Mouse (Mus musculus): ENCODE data around the gene Tmem184a. TPM values are rescaled to one million over a fixed set of nuclear protein-coding genes. Genes with fewer than 3 reads are reported as not detected.

Gene Tmem184a
- polyA plus RNA-seq, 1 experiment from 2014 or later, result 0.55 TPM

DNA sequence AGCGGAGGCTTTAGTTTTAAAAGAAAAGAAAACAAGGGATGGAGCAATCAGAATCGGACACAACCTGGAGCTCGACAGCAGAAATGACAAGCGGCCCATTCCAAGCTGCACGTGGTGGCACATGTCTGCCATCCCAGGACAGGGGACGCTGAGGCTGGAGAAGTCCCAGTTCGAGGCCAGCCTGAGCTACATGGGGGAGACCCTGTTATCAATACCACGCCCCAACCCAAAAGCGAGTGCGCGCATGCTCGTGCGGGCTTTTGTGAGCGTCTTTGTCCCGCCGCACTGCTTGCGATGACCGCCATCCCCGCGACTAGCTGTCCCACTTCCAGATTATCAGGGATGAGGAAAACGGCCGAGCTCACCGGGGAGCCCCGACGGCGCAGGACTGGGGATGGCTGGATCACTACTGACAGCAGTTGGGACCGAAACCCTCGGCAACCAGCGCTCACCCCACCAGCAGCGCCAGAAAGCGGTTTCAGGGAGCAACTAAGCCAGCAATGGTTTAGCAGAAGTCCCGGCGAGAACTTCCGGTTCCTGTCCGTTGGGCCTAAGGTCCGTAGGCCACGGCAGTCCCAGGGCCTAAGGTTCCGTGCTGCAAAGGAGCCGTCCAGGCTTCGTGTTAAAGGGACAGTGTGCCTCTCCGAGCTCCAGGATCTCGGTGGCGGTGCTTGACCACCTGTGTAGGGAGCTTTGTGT lies 6.8 kb upstream of the Tmem184a start, which contains the start of the genes Gm26938 and Psmg3:
Gene Gm26938 (minus strand): TSS at position 51 of the 699 bp plus-strand sequence.
Gene Psmg3 (minus strand): TSS at position 529 of the 699 bp plus-strand sequence.
- ATAC-seq (ENCODE audit: extremely low read depth, insufficient number of reproducible peaks, low FRiP score, low TSS enrichment), result peak; percentile 60; the same call in 1 of the 2 replicates
- H3K9me3 ChIP-seq, result no peaks in the 10 kb centered on the region
- under 1% methylated on average over 43 of the region's 43 CpGs for WGBS
- H3K4me1 ChIP-seq, result peaks cover 11% of the 10 kb centered on the region
- 0 out of 2 replicates have a peak, but pooled peaks cover 11% of the 10 kb centered on the region for H3K27me3 ChIP-seq (replicated peaks)
- H3K36me3 ChIP-seq, result peaks cover 30% of the 10 kb centered on the region
- peak within 1 kb of the TSS; percentile 63 for H3K27ac ChIP-seq (replicated peaks)
- peak within 1 kb of the TSS; percentile 94 for H3K9ac ChIP-seq
- peak within 1 kb of the TSS; percentile 77 for H3K4me2 ChIP-seq
- H3K4me3 ChIP-seq, result peak within 1 kb of the TSS; percentile 96

DNA sequence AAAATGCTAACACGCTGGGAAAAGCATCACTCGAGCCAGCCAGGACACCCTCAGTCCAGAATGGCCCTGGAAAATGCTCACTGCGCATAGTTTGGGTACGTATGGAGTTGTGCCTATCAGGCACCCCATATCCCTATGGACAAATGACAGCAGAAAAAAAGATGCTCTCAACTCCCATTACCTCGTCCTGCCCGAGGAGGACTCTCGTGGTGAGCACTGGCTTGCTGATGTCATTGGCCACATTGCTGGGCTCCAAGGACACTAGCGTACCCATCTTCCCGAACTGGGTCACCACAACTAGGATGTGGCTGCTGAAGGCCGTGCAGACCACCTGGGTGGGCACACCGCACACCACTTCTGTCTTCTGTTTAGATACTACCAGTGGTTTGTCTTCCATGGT lies 6.2 kb upstream of the Tmem184a start:
- ATAC-seq (ENCODE audit: extremely low read depth, insufficient number of reproducible peaks, low FRiP score, low TSS enrichment), result no peak
- H3K36me3 ChIP-seq, result peaks cover 35% of the 10 kb centered on the region
- H3K27me3 ChIP-seq (replicated peaks), result 0 out of 2 replicates have a peak, but pooled peaks cover 11% of the 10 kb centered on the region
- WGBS, result 43% methylated on average over 11 of the region's 11 CpGs
- no peak overlapping the region for H3K27ac ChIP-seq (replicated peaks)
- H3K4me2 ChIP-seq, result peak overlapping the region; percentile 77
- no peaks in the 10 kb centered on the region for H3K9me3 ChIP-seq
- H3K4me1 ChIP-seq, result peaks cover 11% of the 10 kb centered on the region
- peak overlapping the region; percentile 94 for H3K9ac ChIP-seq
- peak overlapping the region; percentile 96 for H3K4me3 ChIP-seq

DNA sequence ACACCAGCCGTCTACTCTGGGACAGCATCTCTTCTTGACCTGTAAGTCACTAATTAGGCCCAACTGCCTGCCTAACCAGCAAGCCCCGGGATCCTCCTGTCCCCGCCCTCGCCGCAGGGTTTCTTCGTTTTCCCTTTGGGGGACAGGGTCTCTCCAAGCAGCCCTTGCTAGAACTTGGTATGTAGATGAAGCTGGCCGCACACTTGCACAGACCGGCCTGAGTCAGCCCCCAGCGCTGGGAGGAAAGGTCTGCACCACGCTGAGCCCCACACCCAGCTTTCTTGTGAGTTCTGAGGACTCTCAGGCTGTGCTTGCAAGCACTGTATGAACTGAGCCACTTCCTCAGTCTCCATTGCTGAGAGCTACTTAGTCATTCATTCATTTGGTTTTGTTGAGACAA lies 4.8 kb upstream of the Tmem184a start:
- Histone ChIP-seq H3K4me3 (no peak overlapping the region), H3K9ac (no peak overlapping the region), H3K9me3 (no peaks in the 10 kb centered on the region), H3K4me1 (peaks cover 11% of the 10 kb centered on the region), H3K4me2 (no peak overlapping the region), H3K27ac (replicated peaks) (no peak overlapping the region), H3K27me3 (replicated peaks) (0 out of 2 replicates have a peak, but pooled peaks cover 9% of the 10 kb centered on the region), H3K36me3 (peaks cover 35% of the 10 kb centered on the region)
- WGBS, result 92% methylated on average over 10 of the region's 10 CpGs
- no peak for ATAC-seq (ENCODE audit: extremely low read depth, insufficient number of reproducible peaks, low FRiP score, low TSS enrichment)

DNA sequence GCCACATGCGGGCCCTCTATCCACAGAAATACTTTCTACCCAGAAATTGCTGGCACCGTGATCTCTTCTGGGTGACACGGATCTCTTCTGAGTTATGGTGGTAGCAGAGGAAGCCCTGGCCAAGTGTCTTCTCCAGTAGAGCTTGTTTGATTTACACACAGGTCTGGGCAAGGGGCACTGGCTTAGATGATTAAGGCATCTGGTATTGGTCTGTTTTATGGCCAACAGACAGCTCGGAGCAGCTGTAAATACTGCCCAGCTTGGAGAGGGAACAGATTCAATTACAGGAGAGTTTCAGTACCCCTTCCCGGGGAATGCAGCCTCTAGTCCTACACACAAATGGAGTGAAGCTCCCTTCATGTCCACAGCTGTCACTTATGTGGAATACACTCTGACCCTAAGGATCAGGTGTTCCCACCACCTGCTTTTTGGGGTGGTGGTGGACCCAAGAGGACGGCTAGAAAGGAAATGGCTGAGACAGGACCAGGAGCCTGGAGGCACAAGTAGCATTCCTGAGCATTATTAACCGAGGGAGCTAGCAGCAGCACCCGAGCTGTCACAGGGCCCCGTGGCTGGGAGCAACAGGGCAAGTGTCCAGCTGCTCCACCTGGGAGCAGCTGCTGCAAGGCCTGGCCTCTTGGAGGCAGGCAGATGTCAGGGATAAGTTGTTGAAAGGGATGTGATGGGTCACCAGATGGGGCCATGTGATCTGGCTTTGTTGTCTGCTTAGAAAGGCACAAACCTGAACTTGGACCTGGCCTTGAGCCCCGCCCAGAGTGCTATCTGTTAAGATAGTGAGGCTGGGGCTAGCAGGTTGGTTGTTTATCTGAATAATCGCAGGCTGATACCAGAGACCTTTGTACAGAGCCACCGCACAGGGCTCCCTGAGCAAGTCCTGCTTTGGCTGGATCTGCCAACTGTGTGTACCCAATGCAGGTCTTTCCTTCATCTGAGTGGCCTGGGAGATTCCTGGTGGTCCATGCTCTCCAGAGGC lies 2.0 kb upstream of the Tmem184a start:
- Histone ChIP-seq H3K9ac (no peak overlapping the region), H3K4me2 (no peak overlapping the region), H3K36me3 (peaks cover 35% of the 10 kb centered on the region), H3K4me1 (peaks cover 11% of the 10 kb centered on the region), H3K4me3 (no peak overlapping the region), H3K27me3 (replicated peaks) (no peaks in the 10 kb centered on the region), H3K9me3 (no peaks in the 10 kb centered on the region), H3K27ac (replicated peaks) (no peak overlapping the region)
- no peak for ATAC-seq (ENCODE audit: extremely low read depth, insufficient number of reproducible peaks, low FRiP score, low TSS enrichment)
- 73% methylated on average over 12 of the region's 12 CpGs for WGBS

DNA sequence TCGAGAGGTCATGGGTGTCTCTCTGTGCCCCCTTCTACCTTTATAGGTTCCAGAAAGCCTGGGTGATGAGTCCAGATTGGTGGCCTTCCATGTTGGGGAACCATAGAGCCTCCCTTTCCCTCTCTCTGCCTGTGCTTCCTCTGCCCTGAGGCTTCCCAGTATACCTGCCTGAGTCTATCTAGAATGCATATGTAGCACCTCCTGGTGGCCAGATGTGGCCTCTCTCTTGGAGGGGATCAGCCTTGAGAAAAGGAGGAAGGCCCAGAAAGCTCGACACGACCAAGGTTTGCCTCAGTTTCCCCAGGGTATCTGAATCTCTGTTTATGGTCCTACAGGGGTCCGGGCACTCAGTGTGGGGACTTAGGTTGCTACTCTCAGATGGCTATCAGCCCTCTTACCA lies 916 bp downstream of the Tmem184a start:
- peaks cover 17% of the 10 kb centered on the region for H3K27me3 ChIP-seq (replicated peaks)
- no peak for ATAC-seq (ENCODE audit: extremely low read depth, insufficient number of reproducible peaks, low FRiP score, low TSS enrichment)
- no peaks in the 10 kb centered on the region for H3K9me3 ChIP-seq
- 42% methylated on average over 4 of the region's 4 CpGs for WGBS
- no peak overlapping the region for H3K9ac ChIP-seq
- peaks cover 28% of the 10 kb centered on the region for H3K36me3 ChIP-seq
- no peak overlapping the region for H3K4me3 ChIP-seq
- H3K4me1 ChIP-seq, result peaks cover 12% of the 10 kb centered on the region
- no peak overlapping the region for H3K4me2 ChIP-seq
- H3K27ac ChIP-seq (replicated peaks), result no peak overlapping the region

DNA sequence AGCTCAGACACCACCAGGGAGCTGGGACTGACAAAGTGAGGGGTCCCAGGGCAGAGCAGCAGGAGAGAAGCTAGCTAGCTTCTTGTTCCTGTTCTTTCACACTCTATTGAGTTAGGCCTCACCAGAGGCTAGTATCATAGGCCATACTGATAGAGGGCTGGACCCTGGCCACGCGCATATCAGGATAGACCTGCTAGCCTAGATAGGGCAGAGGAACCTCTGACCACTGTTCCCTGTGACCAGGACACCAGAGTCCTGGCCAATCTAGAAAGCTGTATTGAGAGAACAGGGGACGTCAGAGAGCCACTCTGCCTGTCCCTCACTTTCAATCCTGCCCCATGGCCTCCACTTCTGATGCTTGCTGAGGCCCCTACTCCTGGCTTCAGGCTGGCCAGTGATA lies 1.7 kb downstream of the Tmem184a start:
- Histone ChIP-seq H3K4me3 (no peak overlapping the region), H3K36me3 (peaks cover 21% of the 10 kb centered on the region), H3K9me3 (no peaks in the 10 kb centered on the region), H3K27me3 (replicated peaks) (peaks cover 25% of the 10 kb centered on the region), H3K4me1 (peaks cover 14% of the 10 kb centered on the region), H3K4me2 (no peak overlapping the region), H3K27ac (replicated peaks) (no peak overlapping the region), H3K9ac (no peak overlapping the region)
- no peak for ATAC-seq (ENCODE audit: extremely low read depth, insufficient number of reproducible peaks, low FRiP score, low TSS enrichment)
- WGBS, result 63% methylated on average over 3 of the region's 3 CpGs

DNA sequence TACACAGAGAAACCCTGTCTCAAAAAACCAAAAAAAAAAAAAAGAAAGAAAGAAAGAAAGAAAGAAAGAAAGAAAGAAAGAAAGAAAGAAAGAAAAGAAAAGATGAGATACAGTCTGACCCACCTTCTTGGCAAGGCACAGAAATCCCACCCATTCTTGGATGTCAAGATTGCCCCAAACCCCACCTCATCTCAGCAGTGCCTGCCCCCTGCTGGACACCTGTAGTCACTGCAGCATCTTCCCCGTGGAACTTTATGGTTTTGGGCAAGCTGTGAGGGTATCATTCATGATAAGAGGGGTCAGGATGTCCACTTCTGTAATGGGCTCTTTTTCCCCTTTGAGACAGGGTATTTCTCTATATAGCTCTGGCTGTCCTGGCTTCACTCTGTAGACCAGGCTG lies 2.4 kb downstream of the Tmem184a start:
- Histone ChIP-seq H3K4me1 (peaks cover 17% of the 10 kb centered on the region), H3K4me3 (no peak overlapping the region), H3K4me2 (no peak overlapping the region), H3K36me3 (peaks cover 13% of the 10 kb centered on the region), H3K27me3 (replicated peaks) (peaks cover 32% of the 10 kb centered on the region), H3K9me3 (no peaks in the 10 kb centered on the region), H3K9ac (no peak overlapping the region), H3K27ac (replicated peaks) (no peak overlapping the region)
- WGBS, result 0% methylated on average over 1 of the region's 1 CpGs
- no peak for ATAC-seq (ENCODE audit: extremely low read depth, insufficient number of reproducible peaks, low FRiP score, low TSS enrichment)

DNA sequence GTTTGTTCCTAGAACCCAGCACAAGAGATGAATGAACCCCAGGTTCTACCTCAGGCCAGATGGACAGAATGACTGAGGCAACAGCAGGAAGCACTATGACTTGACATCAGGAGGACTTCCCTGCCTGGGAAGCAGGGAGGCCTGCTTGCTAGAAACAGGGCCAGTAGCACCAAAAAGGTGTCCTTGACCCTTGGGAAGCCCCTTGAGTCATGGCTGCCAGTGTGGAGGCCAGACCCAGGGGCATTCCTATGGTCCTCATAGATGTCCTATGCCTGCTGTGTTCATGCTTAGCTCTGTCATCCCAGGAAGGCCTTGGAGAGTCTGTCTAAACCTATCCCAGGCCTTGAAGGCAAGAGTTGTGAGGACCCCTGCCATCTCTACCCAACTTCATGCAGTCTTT lies 3.3 kb downstream of the Tmem184a start:
- Histone ChIP-seq H3K27ac (replicated peaks) (no peak overlapping the region), H3K4me3 (no peak overlapping the region), H3K9me3 (no peaks in the 10 kb centered on the region), H3K36me3 (peaks cover 4% of the 10 kb centered on the region), H3K9ac (no peak overlapping the region), H3K4me1 (peaks cover 24% of the 10 kb centered on the region), H3K4me2 (no peak overlapping the region), H3K27me3 (replicated peaks) (peaks cover 32% of the 10 kb centered on the region)
- no peak for ATAC-seq (ENCODE audit: extremely low read depth, insufficient number of reproducible peaks, low FRiP score, low TSS enrichment)

DNA sequence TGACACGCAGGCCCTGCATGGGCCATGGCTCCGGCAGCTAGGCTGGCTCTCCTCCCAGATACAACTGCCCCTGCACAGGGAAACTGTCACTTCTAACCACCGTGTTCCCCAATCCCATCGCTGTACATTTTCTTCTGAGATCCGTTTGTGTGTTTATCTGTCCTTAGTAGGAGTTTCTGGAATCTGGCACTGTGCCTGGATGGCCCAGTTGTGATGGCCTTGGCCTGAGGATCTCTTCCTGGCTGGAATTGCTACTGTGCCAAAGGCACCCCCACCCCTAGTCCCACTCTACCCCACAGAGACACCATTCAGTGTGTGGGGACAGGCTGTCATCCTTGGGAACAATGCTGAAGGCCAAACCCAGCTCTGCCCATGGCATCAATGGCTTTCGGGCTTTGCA lies 3.8 kb downstream of the Tmem184a start:
- Histone ChIP-seq H3K27me3 (replicated peaks) (peaks cover 32% of the 10 kb centered on the region), H3K4me3 (no peak overlapping the region), H3K4me2 (no peak overlapping the region), H3K27ac (replicated peaks) (no peak overlapping the region; the same call in 1 of the 2 replicates), H3K9me3 (no peaks in the 10 kb centered on the region), H3K4me1 (peaks cover 26% of the 10 kb centered on the region), H3K36me3 (no peaks in the 10 kb centered on the region), H3K9ac (no peak overlapping the region)
- 45% methylated on average over 6 of the region's 6 CpGs for WGBS
- ATAC-seq (ENCODE audit: extremely low read depth, insufficient number of reproducible peaks, low FRiP score, low TSS enrichment), result no peak

DNA sequence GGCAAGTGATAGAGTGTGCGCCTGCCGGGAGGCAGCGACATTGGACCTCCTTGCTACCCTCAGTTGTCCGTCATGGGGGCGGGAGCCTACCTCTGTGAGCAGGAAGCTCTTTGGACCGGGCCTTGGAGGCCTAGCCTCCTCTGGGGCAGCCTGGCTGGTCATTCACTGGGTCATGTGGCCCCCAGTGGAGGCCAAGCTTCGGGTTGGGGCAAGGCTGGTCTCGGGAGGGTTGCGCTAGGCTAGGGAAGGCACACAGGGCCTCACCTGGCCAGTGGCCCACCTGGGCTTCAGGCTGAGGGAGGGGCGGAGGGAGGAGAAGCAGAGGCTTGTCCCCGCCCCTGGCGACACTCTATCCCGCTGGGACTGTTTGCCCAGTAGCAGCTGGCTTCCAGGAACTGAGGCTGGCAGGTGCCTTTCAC lies 5.7 kb downstream of the Tmem184a start:
- H3K4me3 ChIP-seq, result no peak overlapping the region
- WGBS, result 14% methylated on average over 12 of the region's 13 CpGs
- no peaks in the 10 kb centered on the region for H3K9me3 ChIP-seq
- no peak overlapping the region; the same call in 1 of the 2 replicates for H3K9ac ChIP-seq
- ATAC-seq (ENCODE audit: extremely low read depth, insufficient number of reproducible peaks, low FRiP score, low TSS enrichment), result no peak
- H3K27me3 ChIP-seq (replicated peaks), result peaks cover 32% of the 10 kb centered on the region
- no peaks in the 10 kb centered on the region for H3K36me3 ChIP-seq
- no peak overlapping the region for H3K4me2 ChIP-seq
- peaks cover 26% of the 10 kb centered on the region for H3K4me1 ChIP-seq
- no peak overlapping the region for H3K27ac ChIP-seq (replicated peaks)

DNA sequence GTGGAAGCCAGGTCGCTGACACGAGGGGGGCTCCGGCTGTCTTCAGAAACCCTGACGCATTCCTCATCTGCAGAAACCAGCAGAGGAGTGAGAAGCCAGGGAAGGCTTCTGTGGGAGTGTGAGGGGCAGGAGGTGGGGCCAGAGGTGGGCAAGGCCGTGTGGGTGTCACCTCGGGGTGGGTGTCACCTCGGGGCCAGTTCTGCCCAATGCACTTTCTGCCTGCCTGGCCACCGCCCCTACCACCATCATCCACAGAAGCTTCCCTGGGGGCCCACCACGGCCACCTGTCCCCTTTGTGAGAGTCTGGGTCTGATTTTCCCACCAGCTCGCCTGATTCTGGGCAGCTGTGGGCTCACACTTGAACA lies 6.6 kb downstream of the Tmem184a start:
- no peaks in the 10 kb centered on the region for H3K36me3 ChIP-seq
- no peak overlapping the region for H3K4me3 ChIP-seq
- H3K27me3 ChIP-seq (replicated peaks), result peaks cover 32% of the 10 kb centered on the region
- 38% methylated on average over 10 of the region's 10 CpGs for WGBS
- ATAC-seq (ENCODE audit: extremely low read depth, insufficient number of reproducible peaks, low FRiP score, low TSS enrichment), result no peak
- H3K4me2 ChIP-seq, result peak overlapping the region; percentile 25; the same call in 1 of the 2 replicates
- H3K9me3 ChIP-seq, result no peaks in the 10 kb centered on the region
- peaks cover 26% of the 10 kb centered on the region for H3K4me1 ChIP-seq
- no peak overlapping the region for H3K9ac ChIP-seq
- H3K27ac ChIP-seq (replicated peaks), result no peak overlapping the region
